Mouse (Mus musculus) liver, adult 2 months (tissue): ENCODE results near the gene Ptk6. TPM values are rescaled to one million over a fixed set of nuclear protein-coding genes. Genes with fewer than 3 reads are reported as not detected.

Experiments
- DNase-seq: peaks from one replicate; pipeline ENCODE4 v3.0.0-alpha.2; 2011; ENCODE audit warnings: low read depth, low spot score; ENCODE audit errors: extremely low read depth
- H3K27ac ChIP-seq: fragments of 200-500 bp; replicated peaks from 2 replicates; pipeline ENCODE4 v1.5.1; 2012; ENCODE audit warnings: low read depth, mild to moderate bottlenecking, control low read depth, inconsistent platforms, low read length; ENCODE audit not compliant: insufficient read depth
- H3K27me3 ChIP-seq: fragments of 200-500 bp; 2 replicates; pipeline ENCODE4 v1.6.1; 2012; ENCODE audit warnings: mild to moderate bottlenecking, moderate library complexity, low read length, inconsistent platforms; ENCODE audit not compliant: control insufficient read depth, insufficient read depth
- H3K36me3 ChIP-seq: fragments of 200-500 bp; 2 replicates; pipeline ENCODE4 v1.6.1; 2012; ENCODE audit warnings: low read length, inconsistent platforms; ENCODE audit not compliant: control insufficient read depth, insufficient read depth
- H3K4me1 ChIP-seq: fragments of 200-500 bp; 2 replicates; pipeline ENCODE4 v1.6.1; 2011; ENCODE audit warnings: low read length; ENCODE audit not compliant: control insufficient read depth, insufficient read depth
- H3K4me3 ChIP-seq: fragments of 200-500 bp; 2 replicates; pipeline ENCODE4 v1.5.1; 2011; ENCODE audit warnings: low read depth, mild to moderate bottlenecking, control low read depth, low read length, moderate library complexity; ENCODE audit not compliant: insufficient read depth
- H3K79me2 ChIP-seq: fragments of 200-500 bp; 2 replicates; pipeline ENCODE4 v1.6.1; 2012; ENCODE audit warnings: inconsistent platforms, mild to moderate bottlenecking, low read length, moderate library complexity; ENCODE audit not compliant: control insufficient read depth, insufficient read depth
- H3K9ac ChIP-seq: fragments of 200-500 bp; 2 replicates; pipeline ENCODE4 v1.6.1; 2012; ENCODE audit warnings: low read depth, mild to moderate bottlenecking, control low read depth, inconsistent platforms, low read length
- CTCF ChIP-seq: fragments of 200-500 bp; IDR thresholded peaks from 2 replicates; pipeline ENCODE4 v1.5.1; 2011; ENCODE audit warnings: low read depth, low read length, control low read depth
- POLR2A ChIP-seq: fragments of 200-500 bp; IDR thresholded peaks from 2 replicates; pipeline ENCODE4 v1.6.1; 2011; ENCODE audit warnings: low read length, control low read depth; ENCODE audit not compliant: insufficient read depth; ENCODE audit errors: extremely low read depth
- WGBS: fragments of 180-500 bp; shearing (Covaris S2); methylation state at CpG from one replicate; pipeline ENCODE4 v1.1.7; 2018; 5-methylcytosine and 5-hydroxymethylcytosine counted together
- polyA plus RNA-seq: library from polyadenylated mRNA; depleted of rRNA; stranded (reverse); fragments of >200 nt; gene quantifications from 2 replicates; pipeline ENCODE4 v1.2.3, GENCODE M21; 2012
- total RNA-seq: library from RNA; depleted of rRNA; stranded (reverse); fragments of >200 nt; gene quantifications from 2 replicates; pipeline ENCODE4 v1.2.3, GENCODE M21; 2014

Gene Ptk6
- total and polyA plus RNA-seq, 2 experiments, result 0.83 to 2.5 TPM

GRCm38 (mm10) chr2:181241602-181242313 lies 39.2 kb upstream of the Ptk6 start, which contains the start of gene Helz2:
Gene Helz2 (minus strand): TSS chr2:181242027.
- TF ChIP-seq POLR2A (peak; percentile 79), CTCF (no peak)
- no peaks in the 10 kb centered on the region for H3K27me3 ChIP-seq
- H3K4me3 ChIP-seq, result peak within 1 kb of the TSS; percentile 79
- peak; percentile 77 for DNase-seq
- peaks cover 13% of the 10 kb centered on the region for H3K36me3 ChIP-seq
- H3K9ac ChIP-seq, result peak within 1 kb of the TSS; percentile 91
- peaks cover 35% of the 10 kb centered on the region for H3K79me2 ChIP-seq
- peak within 1 kb of the TSS; percentile 98 for H3K27ac ChIP-seq
- WGBS, result under 1% methylated on average over 16 of the region's 16 CpGs
- peaks cover 36% of the 10 kb centered on the region for H3K4me1 ChIP-seq

- H3K4me1 ChIP-seq, result peaks cover 36% of the 10 kb centered on the region
- no peaks in the 10 kb centered on the region for H3K27me3 ChIP-seq
- peak; percentile 72 for DNase-seq
- peak overlapping the region; percentile 91 for H3K9ac ChIP-seq
- peak overlapping the region; percentile 98 for H3K27ac ChIP-seq
- H3K79me2 ChIP-seq, result peaks cover 35% of the 10 kb centered on the region
- TF ChIP-seq POLR2A, result no peak
- no peak for TF ChIP-seq CTCF
- H3K4me3 ChIP-seq, result peak overlapping the region; percentile 79
- peaks cover 19% of the 10 kb centered on the region for H3K36me3 ChIP-seq
- WGBS, result 33% methylated on average over 13 of the region's 13 CpGs
Observed at GRCm38 (mm10) chr2:181240806-181241440, 38.3 kb upstream of the Ptk6 start.

GRCm38 (mm10) chr2:181239261-181239660 lies 36.7 kb upstream of the Ptk6 start:
- Histone ChIP-seq H3K36me3 (peaks cover 28% of the 10 kb centered on the region), H3K4me1 (peaks cover 32% of the 10 kb centered on the region), H3K79me2 (peaks cover 35% of the 10 kb centered on the region), H3K4me3 (no peak overlapping the region; the same call in 1 of the 2 replicates), H3K9ac (peak overlapping the region; percentile 13), H3K27ac (no peak overlapping the region), H3K27me3 (no peaks in the 10 kb centered on the region)
- DNase-seq, result no peak
- 79% methylated on average over 9 of the region's 9 CpGs for WGBS
- TF ChIP-seq CTCF, result no peak
- no peak for TF ChIP-seq POLR2A

GRCm38 (mm10) chr2:181238861-181239260 lies 36.3 kb upstream of the Ptk6 start:
- Histone ChIP-seq H3K9ac (no peak overlapping the region), H3K27me3 (no peaks in the 10 kb centered on the region), H3K4me3 (no peak overlapping the region), H3K36me3 (peaks cover 31% of the 10 kb centered on the region), H3K4me1 (peaks cover 29% of the 10 kb centered on the region), H3K27ac (no peak overlapping the region), H3K79me2 (peaks cover 35% of the 10 kb centered on the region)
- TF ChIP-seq CTCF (no peak), POLR2A (no peak)
- DNase-seq, result no peak
- 36% methylated on average over 2 of the region's 2 CpGs for WGBS

GRCm38 (mm10) chr2:181238091-181238610 lies 35.6 kb upstream of the Ptk6 start:
- peaks cover 35% of the 10 kb centered on the region for H3K79me2 ChIP-seq
- H3K4me1 ChIP-seq, result peaks cover 26% of the 10 kb centered on the region
- H3K27ac ChIP-seq, result no peak overlapping the region
- H3K4me3 ChIP-seq, result no peak overlapping the region
- H3K36me3 ChIP-seq, result peaks cover 33% of the 10 kb centered on the region
- TF ChIP-seq CTCF, result no peak
- 0 out of 2 replicates have a peak, but pooled peaks have one; percentile 9 for TF ChIP-seq POLR2A
- no peaks in the 10 kb centered on the region for H3K27me3 ChIP-seq
- 75% methylated on average over 10 of the region's 10 CpGs for WGBS
- DNase-seq, result no peak
- no peak overlapping the region for H3K9ac ChIP-seq
